Mouse (Mus musculus): ENCODE measurements at regions not wholly inside any gene's neighbourhood (a gene's known extent, or its start where the extent isn't known, plus 50 kb on each side); places are given as distances from the start of the nearest gene placed in this dataset.

DNA sequence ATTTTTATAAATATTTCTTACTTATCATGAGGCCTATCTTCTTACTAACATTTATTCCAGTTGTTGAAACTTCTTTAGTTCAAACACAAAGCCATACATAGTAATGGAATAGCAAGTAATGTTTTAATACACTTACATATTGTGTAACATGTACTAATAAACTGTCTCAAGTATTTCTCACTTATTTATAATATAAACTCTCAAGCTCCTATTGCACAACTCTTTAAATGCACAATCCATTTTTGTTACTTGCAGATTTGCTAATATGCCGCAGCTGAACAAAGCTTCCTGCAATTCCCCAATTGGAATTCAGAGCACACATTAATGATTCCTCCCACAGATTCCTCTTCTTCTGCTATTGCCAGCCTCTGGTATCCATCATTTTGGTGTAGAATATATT is 749.2 kb downstream of the Rfpl4b start:
- no peak for TF ChIP-seq CTCF (IDR thresholded peaks at IDR 0.05)
- TF ChIP-seq EP300 (IDR thresholded peaks at IDR 0.05), result no peak
